Mouse (Mus musculus): ENCODE data around the gene Zdhhc14. TPM values are rescaled to one million over a fixed set of nuclear protein-coding genes. Genes with fewer than 3 reads are reported as not detected.
A peak's percentile ranks its signal among the peaks of the same experiment; 100 is the strongest.

Gene Zdhhc14
- polyA plus RNA-seq, 1 experiment from 2014 or later, result 0.99 TPM

- H3K36me3 ChIP-seq (ENCODE audit: control insufficient read depth, insufficient read depth, low read length), result no peaks in the 10 kb centered on the region
- no peak overlapping the region for H3K4me2 ChIP-seq (ENCODE audit: low read depth, low read length)
- no peaks in the 10 kb centered on the region for H3K27me3 ChIP-seq (ENCODE audit: control insufficient read depth, insufficient read depth, low read length)
- WGBS, result 63% methylated on average over 5 of the region's 5 CpGs
- H3K9ac ChIP-seq (ENCODE audit: low read length), result no peak overlapping the region
- H3K9me3 ChIP-seq (replicated peaks; ENCODE audit: control insufficient read depth, low read length), result no peaks in the 10 kb centered on the region
- H3K4me1 ChIP-seq (ENCODE audit: control insufficient read depth, insufficient read depth, low read length), result peaks cover 8% of the 10 kb centered on the region; the same call in 1 of the 2 replicates
- no peak for ATAC-seq (ENCODE audit: insufficient read depth, low FRiP score)
- H3K27ac ChIP-seq (ENCODE audit: low read length), result no peak overlapping the region
- no peak overlapping the region for H3K4me3 ChIP-seq (replicated peaks; ENCODE audit: low read length)
Measured at GRCm38 (mm10) chr17:5794276-5794675, 301.9 kb downstream of the Zdhhc14 start.

GRCm38 (mm10) chr17:5795369-5795768 is 303.0 kb downstream of the Zdhhc14 start:
- no peak for ATAC-seq (ENCODE audit: insufficient read depth, low FRiP score)
- Histone ChIP-seq H3K4me3 (replicated peaks; ENCODE audit: low read length) (no peak overlapping the region), H3K4me1 (ENCODE audit: control insufficient read depth, insufficient read depth, low read length) (peaks cover 8% of the 10 kb centered on the region; the same call in 1 of the 2 replicates), H3K36me3 (ENCODE audit: control insufficient read depth, insufficient read depth, low read length) (no peaks in the 10 kb centered on the region), H3K27ac (ENCODE audit: low read length) (no peak overlapping the region), H3K9ac (ENCODE audit: low read length) (no peak overlapping the region), H3K4me2 (ENCODE audit: low read depth, low read length) (no peak overlapping the region), H3K9me3 (replicated peaks; ENCODE audit: control insufficient read depth, low read length) (no peaks in the 10 kb centered on the region), H3K27me3 (ENCODE audit: control insufficient read depth, insufficient read depth, low read length) (no peaks in the 10 kb centered on the region)
- 69% methylated on average over 5 of the region's 5 CpGs for WGBS

- H3K36me3 ChIP-seq (ENCODE audit: control insufficient read depth, insufficient read depth, low read length), result no peaks in the 10 kb centered on the region
- peak; percentile 69 for ATAC-seq (ENCODE audit: insufficient read depth, low FRiP score)
- no peak overlapping the region for H3K9ac ChIP-seq (ENCODE audit: low read length)
- H3K27me3 ChIP-seq (ENCODE audit: control insufficient read depth, insufficient read depth, low read length), result no peaks in the 10 kb centered on the region
- peaks cover 8% of the 10 kb centered on the region; the same call in 1 of the 2 replicates for H3K4me1 ChIP-seq (ENCODE audit: control insufficient read depth, insufficient read depth, low read length)
- no peak overlapping the region for H3K4me2 ChIP-seq (ENCODE audit: low read depth, low read length)
- WGBS, result 2% methylated on average over 5 of the region's 5 CpGs
- H3K4me3 ChIP-seq (replicated peaks; ENCODE audit: low read length), result no peak overlapping the region
- H3K27ac ChIP-seq (ENCODE audit: low read length), result no peak overlapping the region
- H3K9me3 ChIP-seq (replicated peaks; ENCODE audit: control insufficient read depth, low read length), result no peaks in the 10 kb centered on the region
Measured at GRCm38 (mm10) chr17:5795878-5796277, 303.5 kb downstream of the Zdhhc14 start.

- Histone ChIP-seq H3K36me3 (ENCODE audit: control insufficient read depth, insufficient read depth, low read length) (no peaks in the 10 kb centered on the region), H3K9ac (ENCODE audit: low read length) (no peak overlapping the region), H3K27ac (ENCODE audit: low read length) (no peak overlapping the region), H3K4me3 (replicated peaks; ENCODE audit: low read length) (no peak overlapping the region), H3K9me3 (replicated peaks; ENCODE audit: control insufficient read depth, low read length) (no peaks in the 10 kb centered on the region), H3K4me1 (ENCODE audit: control insufficient read depth, insufficient read depth, low read length) (peaks cover 17% of the 10 kb centered on the region), H3K4me2 (ENCODE audit: low read depth, low read length) (no peak overlapping the region), H3K27me3 (ENCODE audit: control insufficient read depth, insufficient read depth, low read length) (no peaks in the 10 kb centered on the region)
- 64% methylated on average over 5 of the region's 5 CpGs for WGBS
- no peak for ATAC-seq (ENCODE audit: insufficient read depth, low FRiP score)
Measured at GRCm38 (mm10) chr17:5797124-5797760, 304.9 kb downstream of the Zdhhc14 start.

GRCm38 (mm10) chr17:5798221-5798801 is 306.0 kb downstream of the Zdhhc14 start:
- WGBS, result 49% methylated on average over 13 of the region's 13 CpGs
- Histone ChIP-seq H3K9ac (ENCODE audit: low read length) (no peak overlapping the region), H3K9me3 (replicated peaks; ENCODE audit: control insufficient read depth, low read length) (no peaks in the 10 kb centered on the region), H3K36me3 (ENCODE audit: control insufficient read depth, insufficient read depth, low read length) (no peaks in the 10 kb centered on the region), H3K4me3 (replicated peaks; ENCODE audit: low read length) (no peak overlapping the region), H3K27me3 (ENCODE audit: control insufficient read depth, insufficient read depth, low read length) (no peaks in the 10 kb centered on the region), H3K4me1 (ENCODE audit: control insufficient read depth, insufficient read depth, low read length) (peaks cover 17% of the 10 kb centered on the region), H3K4me2 (ENCODE audit: low read depth, low read length) (no peak overlapping the region), H3K27ac (ENCODE audit: low read length) (peak overlapping the region; percentile 15; the same call in 1 of the 2 replicates)
- ATAC-seq (ENCODE audit: insufficient read depth, low FRiP score), result no peak

- no peaks in the 10 kb centered on the region for H3K9me3 ChIP-seq (replicated peaks; ENCODE audit: control insufficient read depth, low read length)
- H3K36me3 ChIP-seq (ENCODE audit: control insufficient read depth, insufficient read depth, low read length), result no peaks in the 10 kb centered on the region
- H3K4me3 ChIP-seq (replicated peaks; ENCODE audit: low read length), result no peak overlapping the region
- H3K27me3 ChIP-seq (ENCODE audit: control insufficient read depth, insufficient read depth, low read length), result no peaks in the 10 kb centered on the region
- H3K4me1 ChIP-seq (ENCODE audit: control insufficient read depth, insufficient read depth, low read length), result peaks cover 18% of the 10 kb centered on the region
- H3K27ac ChIP-seq (ENCODE audit: low read length), result no peak overlapping the region
- no peak overlapping the region for H3K4me2 ChIP-seq (ENCODE audit: low read depth, low read length)
- ATAC-seq (ENCODE audit: insufficient read depth, low FRiP score), result no peak
- H3K9ac ChIP-seq (ENCODE audit: low read length), result 0 out of 2 replicates have a peak overlapping the region, but pooled peaks have one; percentile 10
- WGBS, result 65% methylated on average over 5 of the region's 5 CpGs
Measured at GRCm38 (mm10) chr17:5798900-5799299, 306.5 kb downstream of the Zdhhc14 start.

- Histone ChIP-seq H3K27me3 (ENCODE audit: control insufficient read depth, insufficient read depth, low read length) (no peaks in the 10 kb centered on the region), H3K4me1 (ENCODE audit: control insufficient read depth, insufficient read depth, low read length) (peaks cover 24% of the 10 kb centered on the region), H3K4me3 (replicated peaks; ENCODE audit: low read length) (no peak overlapping the region), H3K27ac (ENCODE audit: low read length) (no peak overlapping the region), H3K36me3 (ENCODE audit: control insufficient read depth, insufficient read depth, low read length) (no peaks in the 10 kb centered on the region), H3K9me3 (replicated peaks; ENCODE audit: control insufficient read depth, low read length) (no peaks in the 10 kb centered on the region), H3K9ac (ENCODE audit: low read length) (no peak overlapping the region), H3K4me2 (ENCODE audit: low read depth, low read length) (no peak overlapping the region)
- no peak for ATAC-seq (ENCODE audit: insufficient read depth, low FRiP score)
- 77% methylated on average over 17 of the region's 17 CpGs for WGBS
Measured at GRCm38 (mm10) chr17:5799396-5800021, 307.2 kb downstream of the Zdhhc14 start.

GRCm38 (mm10) chr17:5800254-5800653 is 307.9 kb downstream of the Zdhhc14 start:
- 73% methylated on average over 2 of the region's 2 CpGs for WGBS
- no peak overlapping the region for H3K27ac ChIP-seq (ENCODE audit: low read length)
- peaks cover 27% of the 10 kb centered on the region for H3K4me1 ChIP-seq (ENCODE audit: control insufficient read depth, insufficient read depth, low read length)
- no peak overlapping the region for H3K9ac ChIP-seq (ENCODE audit: low read length)
- no peak overlapping the region for H3K4me2 ChIP-seq (ENCODE audit: low read depth, low read length)
- no peak overlapping the region for H3K4me3 ChIP-seq (replicated peaks; ENCODE audit: low read length)
- no peaks in the 10 kb centered on the region for H3K27me3 ChIP-seq (ENCODE audit: control insufficient read depth, insufficient read depth, low read length)
- H3K9me3 ChIP-seq (replicated peaks; ENCODE audit: control insufficient read depth, low read length), result no peaks in the 10 kb centered on the region
- no peaks in the 10 kb centered on the region for H3K36me3 ChIP-seq (ENCODE audit: control insufficient read depth, insufficient read depth, low read length)
- ATAC-seq (ENCODE audit: insufficient read depth, low FRiP score), result no peak

GRCm38 (mm10) chr17:5800824-5801560 is 308.6 kb downstream of the Zdhhc14 start:
- Histone ChIP-seq H3K4me3 (replicated peaks; ENCODE audit: low read length) (no peak overlapping the region), H3K4me2 (ENCODE audit: low read depth, low read length) (no peak overlapping the region), H3K27ac (ENCODE audit: low read length) (no peak overlapping the region), H3K4me1 (ENCODE audit: control insufficient read depth, insufficient read depth, low read length) (peaks cover 34% of the 10 kb centered on the region), H3K36me3 (ENCODE audit: control insufficient read depth, insufficient read depth, low read length) (no peaks in the 10 kb centered on the region), H3K27me3 (ENCODE audit: control insufficient read depth, insufficient read depth, low read length) (no peaks in the 10 kb centered on the region), H3K9me3 (replicated peaks; ENCODE audit: control insufficient read depth, low read length) (no peaks in the 10 kb centered on the region), H3K9ac (ENCODE audit: low read length) (no peak overlapping the region)
- no peak for ATAC-seq (ENCODE audit: insufficient read depth, low FRiP score)
- 79% methylated on average over 7 of the region's 7 CpGs for WGBS

All from stomach, embryonic 16.5 days (tissue).